9 mouse cellular contexts compared by ENCODE assay signal in genomic region chr3:107528401-107529118, GRCm38 (mm10). TPM values are rescaled to one million over a fixed set of nuclear protein-coding genes. Genes with fewer than 3 reads are reported as not detected.
DNase-seq lines count a peak whose midpoint lies in the region; ATAC-seq and TF ChIP-seq lines count a peak whose summit lies in the region.
"Had no signal": no experiment of that assay in that cellular context is flagged by ENCODE, and none has a peak within 500 bp of the region (broad histone marks: within the 10 kb centered on the region; RNA-seq: fewer than 3 reads in every experiment).

No protein-coding gene starts in this region.

- peak; percentile 39 for DNase-seq in embryonic facial prominence, embryonic 11.5 days (ENCODE audit: low spot score)
- no peak for DNase-seq in embryonic facial prominence, embryonic 10.5 days (ENCODE audit: low spot score)
- DNase-seq in heart, postnatal 4 days, result peak; percentile 34
- DNase-seq in c-Kit-positive CD71-positive TER-119-positive erythroid progenitor cells, embryonic 14.5 days (ENCODE audit: low spot score), result no peak
- no peak for DNase-seq in lung, postnatal 25 days (ENCODE audit: low spot score)
- no peak for DNase-seq in kidney, postnatal 14 days

- peaks cover 4% of the 10 kb centered on the region for H3K4me1 ChIP-seq in embryonic facial prominence, embryonic 11.5 days (ENCODE audit: control insufficient read depth, insufficient read depth, low read length)
- peaks cover 16% of the 10 kb centered on the region for H3K4me1 ChIP-seq in embryonic facial prominence, embryonic 10.5 days
- H3K4me1 ChIP-seq in cortical plate, adult 2 months (ENCODE audit: control insufficient read depth, insufficient read depth, low read length), result peaks cover 13% of the 10 kb centered on the region

- ATAC-seq in embryonic facial prominence, embryonic 11.5 days (replicated peaks; ENCODE audit: insufficient number of reproducible peaks, low FRiP score, low TSS enrichment, low read depth), result peak; percentile 61

- TF ChIP-seq POLR2A in cortical plate, adult 2 months (IDR thresholded peaks at IDR 0.05; ENCODE audit: extremely low read depth, insufficient read depth, low read length), result peak; percentile 67; the same call in 1 of the 2 replicates

- no peak overlapping the region for H3K27ac ChIP-seq in embryonic facial prominence, embryonic 11.5 days (replicated peaks; ENCODE audit: low read depth, low read length)
- H3K27ac ChIP-seq in embryonic facial prominence, embryonic 10.5 days (replicated peaks), result no peak overlapping the region; the same call in 1 of the 2 replicates
- H3K27ac ChIP-seq in cortical plate, adult 2 months (ENCODE audit: insufficient read depth, low read length), result peak overlapping the region; percentile 85
- peak overlapping the region; percentile 19 for H3K27ac ChIP-seq in macrophage
- H3K27ac ChIP-seq: embryonic facial prominence, embryonic 12.5 days had no signal

- no peaks in the 10 kb centered on the region for H3K9me3 ChIP-seq in embryonic facial prominence, embryonic 11.5 days (replicated peaks; ENCODE audit: control insufficient read depth, low read length)
- H3K9me3 ChIP-seq in embryonic facial prominence, embryonic 10.5 days, result no peaks in the 10 kb centered on the region
- H3K9me3 ChIP-seq: embryonic facial prominence, embryonic 12.5 days had no signal

- TF ChIP-seq CTCF in cortical plate, adult 2 months (IDR thresholded peaks at IDR 0.05; ENCODE audit: extremely low read depth, insufficient read depth, low read length), result no peak

- no peak overlapping the region for H3K4me3 ChIP-seq in embryonic facial prominence, embryonic 11.5 days (ENCODE audit: low read depth, low read length)
- H3K4me3 ChIP-seq in embryonic facial prominence, embryonic 10.5 days, result no peak overlapping the region
- no peak overlapping the region for H3K4me3 ChIP-seq in cortical plate, adult 2 months (ENCODE audit: insufficient read depth, low read length)
- H3K4me3 ChIP-seq in macrophage (ENCODE audit: inconsistent target), result no peak overlapping the region
- H3K4me3 ChIP-seq: embryonic facial prominence, embryonic 12.5 days had no signal

- H3K4me2 ChIP-seq in embryonic facial prominence, embryonic 11.5 days (ENCODE audit: low read depth, low read length), result no peak overlapping the region
- H3K4me2 ChIP-seq: embryonic facial prominence, embryonic 12.5 days had no signal

- WGBS in embryonic facial prominence, embryonic 11.5 days, result 45% methylated on average over 9 of the region's 9 CpGs
- 46% methylated on average over 9 of the region's 9 CpGs for WGBS in embryonic facial prominence, embryonic 10.5 days
- WGBS in macrophage (ENCODE audit: missing documents), result 38% methylated on average over 9 of the region's 9 CpGs

- 0 out of 2 replicates have a peak overlapping the region, but pooled peaks have one; percentile 9 for H3K9ac ChIP-seq in embryonic facial prominence, embryonic 11.5 days (replicated peaks; ENCODE audit: low read length)
- H3K9ac ChIP-seq: embryonic facial prominence, embryonic 12.5 days had no signal

- H3K79me2 ChIP-seq in macrophage (ENCODE audit: inconsistent target), result no peaks in the 10 kb centered on the region

- H3K27me3 ChIP-seq in embryonic facial prominence, embryonic 11.5 days (ENCODE audit: control insufficient read depth, insufficient read depth, low read length), result no peaks in the 10 kb centered on the region; the same call in 1 of the 2 replicates
- peaks cover 8% of the 10 kb centered on the region for H3K27me3 ChIP-seq in embryonic facial prominence, embryonic 10.5 days (replicated peaks; ENCODE audit: low read depth, poor library complexity, severe bottlenecking)
- H3K27me3 ChIP-seq: embryonic facial prominence, embryonic 12.5 days had no signal

- H3K36me3 ChIP-seq in embryonic facial prominence, embryonic 11.5 days (replicated peaks; ENCODE audit: control insufficient read depth, insufficient read depth, low read depth, low read length), result no peaks in the 10 kb centered on the region
- no peaks in the 10 kb centered on the region for H3K36me3 ChIP-seq in embryonic facial prominence, embryonic 10.5 days (replicated peaks)
- no peaks in the 10 kb centered on the region for H3K36me3 ChIP-seq in macrophage (ENCODE audit: inconsistent target)
- H3K36me3 ChIP-seq: embryonic facial prominence, embryonic 12.5 days had no signal

RNA-seq across cellular contexts. Expression of gene Slc6a17, which starts 10.7 kb away (rescaled TPM):
- 2.9 and 5.8 TPM in 2 replicates for polyA plus RNA-seq in embryonic facial prominence, embryonic 11.5 days (2014; fragmentation: Nextera tagmentation; extraction: Ambion mirVana)
- polyA plus RNA-seq in embryonic facial prominence, embryonic 10.5 days (2016; fragmentation: Nextera tagmentation; extraction: Ambion mirVana), result 2.2 and 4.9 TPM in 2 replicates
- polyA plus RNA-seq in cortical plate, adult 2 months (2012; rRNA removed), result 238 and 251 TPM in 2 replicates
- 1 to 10 TPM; 4.7 to 5.2 TPM for total RNA-seq in heart, postnatal 4 days (2021)
- total RNA-seq in macrophage (2018; cell fraction: chromatin; rRNA removed), result 1 to 10 TPM in 4 of 26 experiments, under 1 TPM in 7, not detected in 15; 0.25 to 1.9 (median 0.66) TPM
- under 1 TPM in 15 of 26 experiments, not detected in 11; under 0.01 to 0.47 (median 0.10) TPM for total RNA-seq in macrophage (2018; cell fraction: cytosol; rRNA removed)
- 1 to 10 TPM in 2 of 26 experiments, under 1 TPM in 6, not detected in 18; 0.20 to 1.3 (median 0.40) TPM for total RNA-seq in macrophage (2018; cell fraction: nucleus; rRNA removed)
- polyA plus RNA-seq in macrophage (2018), result 0.04 to 0.05 TPM in 2 of 3 replicates, not detected in the other

RNA-seq across cellular contexts. Expression of gene Ubl4b, which starts 26.3 kb away (rescaled TPM):
- 0.15 and 0.79 TPM in 2 replicates for polyA plus RNA-seq in embryonic facial prominence, embryonic 11.5 days (2014; fragmentation: Nextera tagmentation; extraction: Ambion mirVana)
- 0.41 and 0.70 TPM in 2 replicates for polyA plus RNA-seq in embryonic facial prominence, embryonic 10.5 days (2016; fragmentation: Nextera tagmentation; extraction: Ambion mirVana)
- 0.08 TPM in 1 of 2 replicates, not detected in the other for polyA plus RNA-seq in cortical plate, adult 2 months (2012; rRNA removed)
- not detected for total RNA-seq in heart, postnatal 4 days (2021)
- total RNA-seq in macrophage (2018; cell fraction: chromatin; rRNA removed), result not detected
- total RNA-seq in macrophage (2018; cell fraction: cytosol; rRNA removed), result not detected
- not detected for total RNA-seq in macrophage (2018; cell fraction: nucleus; rRNA removed)
- not detected in 3 replicates for polyA plus RNA-seq in macrophage (2018)

Comparison
In these comparisons a context has a peak if more than half of its experiments do, and no peak if none do; other contexts are left out.
1. DNase-seq: peak in embryonic facial prominence, embryonic 11.5 days (single experiment) and heart, postnatal 4 days (single experiment); none in embryonic facial prominence, embryonic 10.5 days (single experiment), c-Kit-positive CD71-positive TER-119-positive erythroid progenitor cells, embryonic 14.5 days (single experiment), lung, postnatal 25 days (single experiment) and kidney, postnatal 14 days (single experiment).
2. H3K27ac ChIP-seq: peak in cortical plate, adult 2 months (single experiment) and macrophage (single experiment); none in embryonic facial prominence, embryonic 11.5 days (single experiment) and embryonic facial prominence, embryonic 10.5 days (single experiment).
3. RNA of gene Slc6a17, which starts 10.7 kb away (polyA plus RNA-seq): 238 to 251 TPM in cortical plate, adult 2 months; 2.2 to 4.9 TPM in embryonic facial prominence, embryonic 10.5 days, 2.9 to 5.8 TPM in embryonic facial prominence, embryonic 11.5 days and 0.04 to 0.05 TPM in macrophage; every median in the first group is over 10 times any median in the second.